Mouse (Mus musculus) adipose tissue, adult 10 weeks (tissue): ENCODE measurements around the gene Vmn2r79. TPM values are rescaled to one million over a fixed set of nuclear protein-coding genes. Genes with fewer than 3 reads are reported as not detected.

Source experiments
- polyA plus RNA-seq: library from polyadenylated mRNA; stranded (reverse); fragments of 350-450 nt; fragmentation: Illumina TruSeq; extraction: RNeasy Lipid Tissue Mini Kit (QIAGEN cat#74804); gene quantifications from one replicate; pipeline ENCODE4 v1.2.3, GENCODE M21; 2014; ENCODE audit warnings: low read depth, low replicate concordance

Vmn2r79 gene
- polyA plus RNA-seq, result not detected

GRCm38 (mm10) chr7:86995815-86996214 is at the start of gene Vmn2r79:
TSS of gene Vmn2r79 (plus strand) at chr7:86996115.

Other genes with a start within 250 kb of the Vmn2r79 start
- 26.0 TPM for gene Folh1, start 220.2 kb upstream of the Vmn2r79 start, polyA plus RNA-seq
- gene Vmn2r77, start 201.1 kb upstream of the Vmn2r79 start, polyA plus RNA-seq, result not detected
- not detected for gene Vmn2r78, start 81.0 kb upstream of the Vmn2r79 start, polyA plus RNA-seq
- gene Nox4, start 250.0 kb downstream of the Vmn2r79 start, polyA plus RNA-seq, result 1.2 TPM